Mouse (Mus musculus): ENCODE measurements around the gene Wipf3.

DNA sequence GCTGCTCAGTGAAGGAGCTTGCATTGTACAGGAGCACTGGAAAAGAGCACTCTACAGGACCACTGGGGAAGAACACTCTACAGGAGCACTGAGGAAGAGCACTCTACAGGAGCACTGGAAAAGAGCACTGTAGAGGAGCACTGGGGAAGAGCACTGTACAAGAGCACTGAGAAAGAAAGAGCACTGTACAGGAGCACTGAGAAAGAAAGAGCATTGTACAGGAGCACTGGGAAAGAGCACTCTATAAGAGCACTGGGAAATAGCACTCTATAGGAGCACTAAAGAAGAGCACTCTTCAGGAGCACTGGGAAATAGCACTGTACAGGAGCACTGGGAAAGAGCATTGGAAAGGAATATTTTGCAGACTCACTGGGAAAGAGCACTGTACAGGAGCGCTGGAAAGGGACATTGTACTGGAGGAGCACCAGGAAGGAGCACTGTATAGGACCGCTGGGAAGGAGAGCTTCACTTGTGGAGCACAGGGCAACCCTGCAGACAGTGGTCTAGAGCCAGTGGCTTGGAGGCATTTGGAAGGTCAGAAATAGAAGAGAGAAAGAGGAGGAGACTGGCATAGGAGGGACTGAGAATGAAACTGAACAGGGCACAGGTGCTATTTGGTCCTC is 87.2 kb downstream of the Wipf3 start:
- TF ChIP-seq CTCF (IDR thresholded peaks at IDR 0.05; ENCODE audit: insufficient read depth, low read length) = no peak
- TF ChIP-seq POLR2A (IDR thresholded peaks at IDR 0.05; ENCODE audit: borderline replicate concordance, extremely low read depth, low read depth, low read length) = no peak

Data from lung, adult 2 months (tissue).